Comparison of ENCODE assay signal across 9 mouse cellular contexts in the genomic region with DNA sequence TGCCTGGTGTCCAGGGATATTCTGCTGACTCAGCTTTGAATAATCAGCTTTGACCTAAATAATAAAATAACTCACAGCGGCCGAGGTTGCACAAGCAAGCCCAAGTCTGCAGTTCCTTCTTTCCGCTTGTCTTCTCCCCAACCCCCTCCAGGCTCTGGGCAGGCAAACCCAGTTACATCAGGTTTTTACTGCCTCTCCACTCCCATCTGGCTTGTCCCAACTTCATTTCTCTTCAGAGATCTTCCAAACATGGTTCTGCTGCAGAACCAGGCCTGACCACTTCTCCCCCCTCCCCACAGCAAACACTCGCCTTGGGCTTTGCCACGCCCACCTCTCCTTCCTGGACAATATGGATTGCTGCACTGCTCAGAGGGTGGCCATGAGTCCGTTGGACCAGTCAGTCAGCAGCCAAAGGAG. TPM values are rescaled to one million over a fixed set of nuclear protein-coding genes. Genes with fewer than 3 reads are reported as not detected.
DNase-seq lines count a peak whose midpoint lies in the region; ATAC-seq and TF ChIP-seq lines count a peak whose summit lies in the region.
"Had no signal": no experiment of that assay in that cellular context is flagged by ENCODE, and none has a peak within 500 bp of the region (broad histone marks: within the 10 kb centered on the region; RNA-seq: fewer than 3 reads in every experiment).

No protein-coding gene starts in this region.

- TF ChIP-seq CTCF in lung, postnatal 0 days (IDR thresholded peaks at IDR 0.05), result no peak

- peak overlapping the region; percentile 82 for H3K27ac ChIP-seq in forebrain, embryonic 16.5 days (ENCODE audit: low read length)
- H3K27ac ChIP-seq in lung, postnatal 0 days (ENCODE audit: low read length), result no peak overlapping the region; the same call in 1 of the 2 replicates

- peak; percentile 58 to 65 for DNase-seq in cerebellum, postnatal 10 days
- DNase-seq in cerebellum, adult 11 months, result no peak
- peak; percentile 68 for DNase-seq in ZHBTc4 (ENCODE audit: low read depth, low spot score)
- DNase-seq in kidney, adult 11 months, result peak; percentile 66
- peak; percentile 94 for DNase-seq in lung, postnatal 0 days (ENCODE audit: low spot score)
- peak; percentile 54 for DNase-seq in ovary, postnatal 14 days (ENCODE audit: low spot score)
- no peak for DNase-seq in T-cell, adult 2 months (ENCODE audit: low spot score)

- no peaks in the 10 kb centered on the region for H3K27me3 ChIP-seq in forebrain, embryonic 16.5 days (replicated peaks; ENCODE audit: control insufficient read depth, insufficient read depth, low read length)
- no peaks in the 10 kb centered on the region for H3K27me3 ChIP-seq in lung, postnatal 0 days (replicated peaks; ENCODE audit: insufficient read depth, low read length)

- 19% methylated on average over 6 of the region's 6 CpGs for WGBS in forebrain, embryonic 16.5 days
- 12% methylated on average over 6 of the region's 6 CpGs for WGBS in lung, postnatal 0 days

- TF ChIP-seq EP300 in lung, postnatal 0 days (IDR thresholded peaks at IDR 0.05), result no peak

- peak; percentile 77 for ATAC-seq in forebrain, embryonic 16.5 days
- ATAC-seq in lung, postnatal 0 days, result peak; percentile 91

- no peak overlapping the region for H3K4me3 ChIP-seq in forebrain, embryonic 16.5 days (replicated peaks; ENCODE audit: low read length)
- H3K4me3 ChIP-seq in lung, postnatal 0 days (ENCODE audit: low read depth, low read length), result no peak overlapping the region

- H3K4me1 ChIP-seq in forebrain, embryonic 16.5 days (replicated peaks; ENCODE audit: control insufficient read depth, insufficient read depth, low read length), result peaks cover 15% of the 10 kb centered on the region
- peaks cover 3% of the 10 kb centered on the region; the same call in 1 of the 2 replicates for H3K4me1 ChIP-seq in lung, postnatal 0 days (ENCODE audit: insufficient read depth, low read depth, low read length)

- no peaks in the 10 kb centered on the region; the same call in 1 of the 2 replicates for H3K9me3 ChIP-seq in forebrain, embryonic 16.5 days (ENCODE audit: control insufficient read depth, low read length)
- no peaks in the 10 kb centered on the region for H3K9me3 ChIP-seq in lung, postnatal 0 days (ENCODE audit: low read length)

- no peak overlapping the region for H3K9ac ChIP-seq in forebrain, embryonic 16.5 days (replicated peaks; ENCODE audit: low read depth, low read length)
- no peak overlapping the region for H3K9ac ChIP-seq in lung, postnatal 0 days (replicated peaks; ENCODE audit: low read depth)

- H3K4me2 ChIP-seq in forebrain, embryonic 16.5 days (ENCODE audit: low read length), result no peak overlapping the region
- H3K4me2 ChIP-seq in lung, postnatal 0 days (replicated peaks; ENCODE audit: low read depth, low read length), result 0 out of 2 replicates have a peak overlapping the region, but pooled peaks have one; percentile 11

- H3K36me3 ChIP-seq in forebrain, embryonic 16.5 days (ENCODE audit: control insufficient read depth, insufficient read depth), result no peaks in the 10 kb centered on the region
- no peaks in the 10 kb centered on the region for H3K36me3 ChIP-seq in lung, postnatal 0 days (ENCODE audit: insufficient read depth, low read length)

RNA-seq across cellular contexts. Expression of gene Slc7a8, which starts 27.1 kb away (rescaled TPM):
- 8.7 and 8.9 TPM in 2 replicates for polyA plus RNA-seq in forebrain, embryonic 16.5 days (2015; fragmentation: Nextera tagmentation; extraction: Ambion mirVana)
- 1.2 TPM in 2 replicates for polyA plus RNA-seq in lung, postnatal 0 days (2015; fragmentation: Nextera tagmentation; extraction: Ambion mirVana)
- polyA plus RNA-seq: C2C12 had no signal

RNA-seq across cellular contexts. Expression of gene Cebpe, which starts 42.6 kb away (rescaled TPM):
- not detected in 2 replicates for polyA plus RNA-seq in forebrain, embryonic 16.5 days (2015; fragmentation: Nextera tagmentation; extraction: Ambion mirVana)
- 0.58 and 0.69 TPM in 2 replicates for polyA plus RNA-seq in lung, postnatal 0 days (2015; fragmentation: Nextera tagmentation; extraction: Ambion mirVana)
- polyA plus RNA-seq: C2C12 had no signal

RNA-seq across cellular contexts. Expression of gene Gm29776, which starts 56.0 kb away (rescaled TPM):
- polyA plus RNA-seq in forebrain, embryonic 16.5 days (2015; fragmentation: Nextera tagmentation; extraction: Ambion mirVana), result 0.14 and 0.16 TPM in 2 replicates
- polyA plus RNA-seq in lung, postnatal 0 days (2015; fragmentation: Nextera tagmentation; extraction: Ambion mirVana), result 0.20 and 0.25 TPM in 2 replicates
- polyA plus RNA-seq: C2C12 had no signal

RNA-seq across cellular contexts. Expression of gene Rnf212b, which starts 59.3 kb away (rescaled TPM):
- polyA plus RNA-seq in forebrain, embryonic 16.5 days (2015; fragmentation: Nextera tagmentation; extraction: Ambion mirVana), result not detected in 2 replicates
- polyA plus RNA-seq in lung, postnatal 0 days (2015; fragmentation: Nextera tagmentation; extraction: Ambion mirVana), result not detected in 2 replicates
- polyA plus RNA-seq: C2C12 had no signal

Comparison
In these comparisons a context has a peak if more than half of its experiments do, and no peak if none do; other contexts are left out.
1. DNase-seq: peak in cerebellum, postnatal 10 days (2 of 2), ZHBTc4 (single experiment), kidney, adult 11 months (single experiment), lung, postnatal 0 days (single experiment) and ovary, postnatal 14 days (single experiment); none in cerebellum, adult 11 months (single experiment) and T-cell, adult 2 months (single experiment).